Mouse (Mus musculus): Measurements from ENCODE around the gene Sfrp5. TPM values are rescaled to one million over a fixed set of nuclear protein-coding genes. Genes with fewer than 3 reads are reported as not detected.

The Sfrp5 gene
- total and polyA plus RNA-seq, 3 experiments, result not detected

GRCm38 (mm10) chr19:42247519-42247918 lies 45.5 kb upstream of the Sfrp5 start, which contains the start of gene Golga7b:
Gene Golga7b (plus strand): TSS chr19:42247574.
- Histone ChIP-seq H3K9me3 (replicated peaks; ENCODE audit: low read length) (no peaks in the 10 kb centered on the region), H3K9ac (ENCODE audit: insufficient read depth, low read depth) (no peak within 1 kb of the TSS), H3K4me1 (ENCODE audit: control insufficient read depth in 1 of 2, insufficient read depth in 2 of 2) (peaks cover 0 to 6% of the 10 kb centered on the region in 2 experiments; a peak in 2 of 4 replicates), H3K4me2 (ENCODE audit: insufficient read depth, low read depth, poor library complexity, severe bottlenecking) (no peak within 1 kb of the TSS), H3K79me2 (replicated peaks; ENCODE audit: control insufficient read depth, extremely low read depth, insufficient read depth, poor library complexity, severe bottlenecking) (no peaks in the 10 kb centered on the region), H3K27me3 (replicated peaks) (peaks cover 28% of the 10 kb centered on the region), H3K4me3 (replicated peaks in 1 of 3; ENCODE audit: low read depth in 2 of 3, low read length in 2 of 3, poor library complexity in 1 of 3) (no peak within 1 kb of the TSS), H3K36me3 (replicated peaks in 1 of 2; ENCODE audit: control insufficient read depth in 1 of 2, insufficient read depth in 1 of 2, low read length in 1 of 2) (no peaks in the 10 kb centered on the region), H3K27ac (ENCODE audit: insufficient read depth, low read depth) (no peak within 1 kb of the TSS)
- dilution Hi-C loops (cut with MboI; ENCODE audit: extremely low pct_ligation_motif_present, extremely low pct_unique_long_range_greater_than_20kb, low sequenced_read_pairs), result no loop called here
- no peak for DNase-seq (ENCODE audit: extremely low read depth)
- TF ChIP-seq SMC3 (IDR thresholded peaks at IDR 0.05; ENCODE audit: low read depth, low read length) (no peak), ZKSCAN1 (IDR thresholded peaks at IDR 0.05; ENCODE audit: borderline replicate concordance, low read depth, low read length) (no peak), TCF12 (IDR thresholded peaks at IDR 0.05; ENCODE audit: low read depth, low read length) (no peak), GABPA (IDR thresholded peaks at IDR 0.05; ENCODE audit: insufficient replicate concordance, low read depth, low read length) (no peak), ZC3H11A (IDR thresholded peaks at IDR 0.05; ENCODE audit: low read depth, low read length) (no peak), ZMIZ1 (IDR thresholded peaks at IDR 0.05; ENCODE audit: low read depth, low read length) (no peak), MEF2A (IDR thresholded peaks at IDR 0.05; ENCODE audit: borderline replicate concordance, low read depth, low read length) (no peak), USF2 (conservative IDR thresholded peaks at IDR 0.05; ENCODE audit: low read depth, low read length) (no peak), HCFC1 (IDR thresholded peaks at IDR 0.05; ENCODE audit: low read depth, low read length) (no peak), MAX (IDR thresholded peaks at IDR 0.05; ENCODE audit: low read length) (no peak), UBTF (IDR thresholded peaks at IDR 0.05; ENCODE audit: low read depth, low read length) (no peak), E2F4 (IDR thresholded peaks at IDR 0.05; ENCODE audit: insufficient replicate concordance, low read depth, low read length) (no peak), MAZ (IDR thresholded peaks at IDR 0.05; ENCODE audit: low read depth, low read length) (no peak), CHD1 (IDR thresholded peaks at IDR 0.05; ENCODE audit: low read depth, low read length) (no peak), USF1 (IDR thresholded peaks at IDR 0.05; ENCODE audit: low read depth, low read length) (no peak), ETS1 (conservative IDR thresholded peaks at IDR 0.05; ENCODE audit: low read depth, low read length) (no peak), JUN (IDR thresholded peaks at IDR 0.05; ENCODE audit: insufficient read depth, low read depth, low read length) (no peak), TBP (conservative IDR thresholded peaks at IDR 0.05; ENCODE audit: low read depth, low read length) (no peak)
- in situ Hi-C loops (cut with MboI; ENCODE audit: low pct_ligation_motif_present, low pct_unique_long_range_greater_than_20kb, low sequenced_read_pairs), result no loop called here

- no peak overlapping the region for H3K4me3 ChIP-seq (replicated peaks in 1 of 3; ENCODE audit: low read depth in 2 of 3, low read length in 2 of 3, poor library complexity in 1 of 3)
- no peak overlapping the region for H3K4me2 ChIP-seq (ENCODE audit: insufficient read depth, low read depth, poor library complexity, severe bottlenecking)
- dilution Hi-C loops (cut with MboI; ENCODE audit: extremely low pct_ligation_motif_present, extremely low pct_unique_long_range_greater_than_20kb, low sequenced_read_pairs), result no loop called here
- no peaks in the 10 kb centered on the region for H3K36me3 ChIP-seq (replicated peaks in 1 of 2; ENCODE audit: control insufficient read depth in 1 of 2, insufficient read depth in 1 of 2, low read length in 1 of 2)
- in situ Hi-C loops (cut with MboI; ENCODE audit: low pct_ligation_motif_present, low pct_unique_long_range_greater_than_20kb, low sequenced_read_pairs), result no loop called here
- no peak overlapping the region for H3K27ac ChIP-seq (ENCODE audit: insufficient read depth, low read depth)
- H3K4me1 ChIP-seq (ENCODE audit: control insufficient read depth in 1 of 2, insufficient read depth in 2 of 2), result peaks cover 0 to 11% of the 10 kb centered on the region in 2 experiments; a peak in 2 of 4 replicates
- H3K27me3 ChIP-seq (replicated peaks), result peaks cover 28% of the 10 kb centered on the region
- H3K79me2 ChIP-seq (replicated peaks; ENCODE audit: control insufficient read depth, extremely low read depth, insufficient read depth, poor library complexity, severe bottlenecking), result no peaks in the 10 kb centered on the region
- H3K9me3 ChIP-seq (replicated peaks; ENCODE audit: low read length), result no peaks in the 10 kb centered on the region
- no peak for TF ChIP-seq JUND (conservative IDR thresholded peaks at IDR 0.05; ENCODE audit: low read depth, low read length)
- no peak for TF ChIP-seq USF1 (IDR thresholded peaks at IDR 0.05; ENCODE audit: low read depth, low read length)
- no peak for TF ChIP-seq KAT2A (IDR thresholded peaks at IDR 0.05; ENCODE audit: insufficient replicate concordance, low read length)
- TF ChIP-seq MAZ (IDR thresholded peaks at IDR 0.05; ENCODE audit: low read depth, low read length), result no peak
- DNase-seq (ENCODE audit: extremely low read depth), result no peak
- H3K9ac ChIP-seq (ENCODE audit: insufficient read depth, low read depth), result no peak overlapping the region
Measured at GRCm38 (mm10) chr19:42246626-42247025, 44.6 kb upstream of the Sfrp5 start.

Data from CH12.LX (cell line).